Mouse (Mus musculus) heart, adult 9 months (tissue): ENCODE data around the gene Ppp2r1b.

ENCODE experiments used
- DNase-seq, 2 experiments: peaks; one replicate each; pipeline ENCODE4 v3.0.0; 2022; ENCODE audit warnings: low spot score in 2 of 2

Gene Ppp2r1b

DNA sequence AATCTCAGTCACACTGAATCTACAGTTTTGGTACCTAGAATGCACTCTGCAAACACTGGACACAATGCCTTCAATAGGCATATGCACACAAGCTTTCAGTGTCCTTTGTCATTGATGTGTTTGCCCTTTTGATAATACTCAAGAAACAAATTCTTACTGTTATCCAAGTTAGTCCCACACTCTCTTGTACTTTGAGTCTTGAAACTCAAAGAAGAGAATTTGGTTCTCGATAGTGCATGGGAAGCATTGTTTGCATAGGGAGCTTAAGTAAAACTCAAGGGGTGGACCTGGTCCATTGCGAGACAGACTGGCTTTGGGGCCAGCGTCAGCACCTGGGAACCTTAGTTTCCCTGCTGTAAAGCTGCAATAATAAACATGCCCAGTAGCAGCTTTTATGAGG lies 73.0 kb downstream of the Ppp2r1b start:
- no peak for DNase-seq

DNA sequence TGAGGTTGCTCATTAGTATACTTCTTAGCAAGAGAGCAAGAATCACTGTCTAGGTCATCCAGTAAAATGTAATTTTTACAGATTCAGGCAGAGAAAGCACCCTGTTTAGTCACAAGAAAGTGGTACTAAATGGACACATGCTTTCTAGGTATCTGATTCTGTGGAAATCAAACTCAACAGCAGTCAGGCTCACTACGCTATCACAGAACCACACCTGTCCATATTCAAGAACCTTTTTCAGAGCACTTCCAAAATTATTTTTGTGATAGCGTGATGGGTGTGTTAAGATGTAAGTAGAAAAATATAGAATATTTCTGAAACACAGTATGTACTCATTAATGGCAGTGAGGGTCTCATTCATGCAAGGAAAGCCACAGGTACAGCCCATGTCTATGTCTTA lies 74.5 kb downstream of the Ppp2r1b start:
- no peak for DNase-seq

DNA sequence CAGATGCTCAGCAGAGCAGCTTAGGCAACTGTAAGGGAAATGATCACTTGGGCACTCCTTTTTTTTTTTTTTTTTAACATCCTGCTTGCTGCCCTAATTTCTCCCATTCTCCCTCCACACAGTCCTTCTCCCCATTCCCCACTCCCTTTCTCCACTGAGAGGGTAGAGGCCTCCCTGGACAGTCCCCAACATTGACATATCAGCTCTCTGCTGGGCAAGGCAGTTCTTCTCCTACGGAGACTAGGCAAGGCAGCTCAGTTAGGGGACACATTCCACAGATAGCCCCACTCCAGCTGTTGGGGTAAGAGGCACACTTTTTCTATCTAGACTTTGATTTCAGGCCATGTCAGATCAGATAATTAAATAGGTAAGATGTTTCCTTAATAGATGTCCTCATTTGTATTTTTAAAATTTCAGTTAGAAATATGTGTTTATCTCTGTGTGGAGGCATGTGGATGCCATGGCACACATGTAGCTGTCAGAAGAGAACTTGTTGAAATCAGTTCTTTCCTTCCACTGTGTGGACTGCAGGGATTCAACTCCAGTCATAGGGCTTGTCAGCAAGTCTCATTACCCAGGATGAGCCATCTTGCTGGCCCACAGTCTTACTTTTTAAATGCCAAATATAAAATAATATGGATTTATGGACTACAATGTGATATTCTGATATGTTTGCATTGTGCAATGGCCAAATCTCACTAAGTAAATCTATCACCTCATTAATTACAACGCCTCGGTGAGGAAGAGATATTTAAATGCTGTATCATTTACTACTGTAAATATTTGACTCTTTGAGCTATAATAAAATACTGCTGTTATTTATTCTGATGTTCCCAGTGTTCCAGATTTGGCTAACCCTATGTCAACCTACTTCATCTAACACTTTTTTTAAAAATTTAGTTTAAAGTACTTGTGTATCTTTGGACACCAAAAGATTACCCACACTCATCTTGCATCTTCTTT lies 76.1 kb downstream of the Ppp2r1b start:
- no peak for DNase-seq

DNA sequence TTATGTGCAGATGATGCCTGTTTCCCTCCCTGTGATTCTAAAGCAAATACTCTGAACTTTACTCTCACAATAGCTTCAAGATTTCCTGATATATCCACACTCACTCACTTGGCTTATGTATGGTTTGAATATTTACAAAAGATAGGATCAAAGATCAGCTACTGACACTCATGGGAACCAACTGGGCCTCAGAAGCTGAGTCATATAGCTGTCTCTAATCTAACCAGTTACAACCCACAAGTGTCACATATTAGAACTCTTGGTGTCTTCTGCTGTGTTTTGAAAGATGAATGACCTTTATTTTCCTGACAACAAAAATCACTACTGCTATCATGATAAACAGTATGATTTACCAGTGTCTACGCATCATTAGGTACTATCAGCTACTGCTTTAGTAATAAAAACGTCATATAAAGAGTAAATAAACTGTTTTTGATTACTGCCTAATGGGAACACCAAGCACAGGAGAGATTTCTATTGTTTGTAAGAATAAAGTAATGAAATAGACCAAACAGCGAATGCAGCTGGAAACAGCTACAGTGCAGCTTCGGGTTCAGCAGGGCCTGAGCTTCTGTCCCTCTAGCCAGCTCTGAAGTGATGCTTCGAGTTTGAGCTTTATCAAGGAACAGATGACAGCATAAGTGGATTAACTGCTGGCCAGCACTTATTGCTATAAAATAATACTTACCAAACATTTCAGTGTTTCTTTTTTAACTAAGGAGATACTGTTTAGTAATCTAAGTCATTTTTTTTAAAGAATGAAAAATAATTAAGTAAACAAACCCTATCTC lies 77.5 kb downstream of the Ppp2r1b start:
- DNase-seq = no peak

DNA sequence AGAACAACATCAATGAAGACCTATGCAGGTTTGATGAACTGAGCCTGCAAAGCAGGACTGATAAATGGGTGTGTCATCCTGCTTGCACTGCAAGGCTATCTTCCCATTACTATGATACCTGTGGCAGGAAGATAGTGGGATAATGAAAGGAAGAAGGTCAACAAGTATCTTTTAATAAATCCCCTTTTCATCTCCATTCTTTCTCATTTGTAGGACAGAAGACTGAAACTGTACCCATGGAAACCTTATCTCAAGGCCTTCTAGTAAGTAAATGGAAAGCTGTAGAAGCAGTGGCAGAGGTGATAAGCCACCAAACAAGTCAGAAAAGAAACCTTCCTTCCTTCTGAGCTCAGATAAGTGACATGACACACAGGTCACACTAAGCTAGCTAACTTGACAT lies 79.4 kb downstream of the Ppp2r1b start:
- no peak for DNase-seq

DNA sequence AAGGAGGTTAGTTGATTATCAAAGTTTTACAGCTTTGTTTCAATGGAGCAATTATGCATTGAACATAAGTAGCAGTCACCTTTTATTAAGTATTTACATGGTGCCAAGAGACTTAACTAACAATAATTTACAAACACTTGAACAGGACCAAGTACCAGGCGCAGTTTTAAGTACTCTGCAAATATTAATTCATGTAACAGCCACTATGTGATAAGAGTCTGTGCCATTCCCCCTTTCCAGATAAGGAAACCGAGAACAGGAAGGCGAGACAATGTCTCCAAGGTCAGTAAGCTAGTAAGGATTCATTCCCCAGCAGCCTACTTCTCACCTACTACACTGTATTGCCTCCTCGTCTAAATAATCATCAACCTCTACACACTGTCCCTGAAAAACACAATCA lies 80.7 kb downstream of the Ppp2r1b start:
- no peak for DNase-seq

DNA sequence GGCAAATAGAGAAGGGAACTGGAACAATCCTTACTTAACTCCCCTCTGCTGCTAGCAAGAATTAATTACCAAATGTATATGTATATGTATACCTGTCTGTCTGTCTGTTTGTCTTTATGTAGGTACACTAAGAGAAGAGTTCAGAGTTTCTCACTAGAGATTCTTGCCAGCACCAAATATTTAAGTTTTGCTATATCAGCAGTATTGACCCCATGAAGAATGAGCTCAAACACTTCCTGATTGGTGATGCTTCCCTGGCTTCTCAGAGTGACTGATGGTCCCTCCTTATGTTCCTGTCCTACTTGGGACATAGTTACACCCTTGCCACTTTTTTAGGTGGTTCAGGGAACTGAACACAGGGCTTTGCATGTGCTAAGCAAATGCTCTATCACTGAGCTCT lies 84.9 kb downstream of the Ppp2r1b start:
- no peak for DNase-seq

DNA sequence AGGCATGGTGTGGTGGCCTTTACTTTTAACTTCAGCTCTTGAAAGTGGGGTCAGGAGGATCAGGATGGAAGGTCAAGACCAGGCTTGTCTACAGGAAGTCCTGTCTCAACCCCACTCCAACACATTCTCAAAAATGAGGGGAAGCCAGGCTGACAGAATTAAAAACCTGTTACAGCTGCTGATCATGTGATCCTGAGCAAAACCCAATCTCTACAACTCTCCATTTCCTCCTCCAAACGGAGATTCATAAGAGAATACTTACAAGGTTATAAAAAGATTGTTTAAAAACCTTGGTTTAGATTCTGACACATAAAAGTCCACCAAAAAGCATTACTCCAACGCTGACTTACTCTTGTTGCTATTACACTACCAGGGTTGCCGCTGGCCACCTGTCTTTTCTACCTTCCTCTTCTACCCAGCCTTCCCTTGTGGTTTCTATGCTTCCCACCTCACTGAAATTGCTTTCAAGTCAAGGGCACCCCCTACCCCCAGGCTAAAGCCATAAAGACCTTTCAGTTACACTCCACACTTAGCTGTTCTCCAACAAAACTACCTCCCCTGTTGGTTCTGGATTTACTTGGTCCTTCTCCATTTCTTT lies 96.8 kb downstream of the Ppp2r1b start:
- no peak for DNase-seq

DNA sequence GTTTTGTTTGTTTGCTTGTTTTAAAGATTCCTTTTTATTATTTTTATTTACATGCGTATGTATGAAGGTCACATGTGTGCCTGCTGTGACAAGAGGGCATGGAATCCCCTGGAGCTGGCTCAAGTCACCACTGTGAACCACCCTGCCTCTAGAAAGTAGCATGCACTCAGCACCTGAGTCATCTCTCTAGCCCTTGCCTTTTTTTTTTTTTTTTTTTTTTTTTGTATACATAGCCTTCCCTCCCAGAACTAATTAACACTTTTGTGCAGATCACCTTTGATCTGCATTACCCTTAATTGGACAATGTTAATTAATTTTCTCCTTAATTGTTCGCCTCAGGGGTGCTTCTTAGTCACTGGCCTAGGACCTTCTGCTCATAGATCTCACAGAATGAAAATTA lies 97.6 kb downstream of the Ppp2r1b start:
- no peak for DNase-seq
